Mouse (Mus musculus): ENCODE measurements around the gene Stk11. TPM values are rescaled to one million over a fixed set of nuclear protein-coding genes. Genes with fewer than 3 reads are reported as not detected.

Stk11 gene
- polyA plus RNA-seq, 1 experiment from 2014 or later: 16.6 TPM

DNA sequence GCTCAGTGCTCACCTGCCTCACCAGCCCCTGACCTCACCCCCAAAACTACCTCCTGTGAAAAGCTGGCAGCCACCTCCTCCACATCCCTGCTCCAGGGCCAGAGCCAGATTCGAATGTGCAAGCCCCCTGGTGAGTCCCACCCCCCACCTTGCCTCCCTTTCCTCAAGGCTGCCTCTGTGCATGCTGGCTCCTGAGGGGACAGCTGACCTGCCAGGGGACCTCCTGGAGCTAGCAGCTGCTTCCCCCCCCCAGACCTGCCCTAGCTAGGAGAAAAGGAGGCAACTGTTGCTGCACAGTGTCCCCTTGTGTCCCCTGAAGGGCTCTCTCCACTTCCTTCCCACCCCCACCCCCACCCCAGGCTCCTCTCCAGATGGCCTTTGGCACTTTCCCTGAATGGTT lies 39.7 kb downstream of the Stk11 start:
- H3K4me2 ChIP-seq: no peak overlapping the region
- WGBS: 36% methylated on average over 1 of the region's 1 CpGs
- no peaks in the 10 kb centered on the region for H3K27me3 ChIP-seq
- H3K27ac ChIP-seq: peak overlapping the region; percentile 77
- ATAC-seq (ENCODE audit: insufficient number of reproducible peaks, low FRiP score, low TSS enrichment, low read depth): no peak
- H3K4me1 ChIP-seq: peaks cover 86% of the 10 kb centered on the region
- H3K9ac ChIP-seq: no peak overlapping the region
- peaks cover 58% of the 10 kb centered on the region for H3K36me3 ChIP-seq
- no peak overlapping the region for H3K4me3 ChIP-seq
- no peaks in the 10 kb centered on the region for H3K9me3 ChIP-seq

DNA sequence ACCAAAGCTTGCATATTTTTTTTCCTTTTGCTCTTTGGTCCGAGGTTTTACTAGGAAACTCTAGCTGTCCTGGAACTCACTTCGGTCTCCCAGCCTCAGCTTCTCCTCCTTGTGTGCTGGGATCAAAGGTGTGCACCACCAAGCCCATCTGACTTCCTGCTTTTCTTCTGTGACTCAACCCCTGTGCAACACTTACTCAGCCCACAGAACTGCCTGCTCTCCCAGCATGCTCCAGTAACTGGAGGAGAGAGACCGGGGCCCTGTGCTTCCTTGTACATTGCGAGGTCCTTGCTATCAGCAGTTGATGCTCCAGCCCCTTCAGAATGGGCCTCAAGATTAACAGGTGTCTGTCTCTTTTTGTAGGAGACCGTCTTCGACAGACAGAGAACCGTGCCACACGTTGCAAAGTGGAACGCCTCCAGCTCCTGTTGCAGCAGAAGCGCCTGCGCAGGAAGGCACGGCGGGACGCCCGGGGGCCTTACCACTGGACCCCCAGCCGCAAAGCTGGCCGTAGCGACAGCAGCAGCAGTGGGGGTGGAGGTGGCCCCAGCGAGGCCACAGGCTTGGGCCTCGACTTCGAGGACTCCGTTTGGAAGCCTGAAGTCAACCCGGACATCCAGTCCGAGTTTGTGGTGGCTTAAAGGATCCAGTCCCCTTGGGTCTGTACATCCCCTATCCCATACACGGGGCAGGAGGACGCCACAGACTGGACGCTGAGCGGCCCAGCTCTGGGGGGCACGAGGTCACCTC lies 40.6 kb downstream of the Stk11 start:
- H3K4me1 ChIP-seq: peaks cover 94% of the 10 kb centered on the region
- peaks cover 58% of the 10 kb centered on the region for H3K36me3 ChIP-seq
- 80% methylated on average over 29 of the region's 29 CpGs for WGBS
- H3K27ac ChIP-seq: peak overlapping the region; percentile 77
- H3K9ac ChIP-seq: no peak overlapping the region
- H3K9me3 ChIP-seq: no peaks in the 10 kb centered on the region
- no peak overlapping the region for H3K4me2 ChIP-seq
- no peak for ATAC-seq (ENCODE audit: insufficient number of reproducible peaks, low FRiP score, low TSS enrichment, low read depth)
- H3K27me3 ChIP-seq: no peaks in the 10 kb centered on the region
- H3K4me3 ChIP-seq: no peak overlapping the region

DNA sequence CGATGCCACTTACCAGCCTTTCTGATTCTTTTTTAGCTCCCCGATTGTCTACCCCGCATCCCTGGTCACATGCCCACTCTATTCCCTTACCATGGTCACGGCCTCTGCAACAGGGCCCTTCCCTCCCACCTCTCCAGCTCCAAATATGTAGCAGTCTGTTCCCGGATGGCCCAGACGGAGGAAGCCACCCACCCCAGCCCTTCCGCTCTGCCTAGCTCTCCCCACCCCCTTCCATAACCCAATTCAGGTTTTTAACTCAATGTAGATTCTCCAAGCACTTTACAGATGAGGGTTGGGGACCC lies 41.1 kb downstream of the Stk11 start:
- 59% methylated on average over 7 of the region's 7 CpGs for WGBS
- H3K36me3 ChIP-seq: peaks cover 53% of the 10 kb centered on the region
- H3K27me3 ChIP-seq: no peaks in the 10 kb centered on the region
- H3K4me3 ChIP-seq: no peak overlapping the region
- no peak overlapping the region for H3K9ac ChIP-seq
- peak overlapping the region; percentile 77 for H3K27ac ChIP-seq
- H3K4me1 ChIP-seq: peaks cover 94% of the 10 kb centered on the region
- no peaks in the 10 kb centered on the region for H3K9me3 ChIP-seq
- ATAC-seq (ENCODE audit: insufficient number of reproducible peaks, low FRiP score, low TSS enrichment, low read depth): no peak
- no peak overlapping the region for H3K4me2 ChIP-seq

DNA sequence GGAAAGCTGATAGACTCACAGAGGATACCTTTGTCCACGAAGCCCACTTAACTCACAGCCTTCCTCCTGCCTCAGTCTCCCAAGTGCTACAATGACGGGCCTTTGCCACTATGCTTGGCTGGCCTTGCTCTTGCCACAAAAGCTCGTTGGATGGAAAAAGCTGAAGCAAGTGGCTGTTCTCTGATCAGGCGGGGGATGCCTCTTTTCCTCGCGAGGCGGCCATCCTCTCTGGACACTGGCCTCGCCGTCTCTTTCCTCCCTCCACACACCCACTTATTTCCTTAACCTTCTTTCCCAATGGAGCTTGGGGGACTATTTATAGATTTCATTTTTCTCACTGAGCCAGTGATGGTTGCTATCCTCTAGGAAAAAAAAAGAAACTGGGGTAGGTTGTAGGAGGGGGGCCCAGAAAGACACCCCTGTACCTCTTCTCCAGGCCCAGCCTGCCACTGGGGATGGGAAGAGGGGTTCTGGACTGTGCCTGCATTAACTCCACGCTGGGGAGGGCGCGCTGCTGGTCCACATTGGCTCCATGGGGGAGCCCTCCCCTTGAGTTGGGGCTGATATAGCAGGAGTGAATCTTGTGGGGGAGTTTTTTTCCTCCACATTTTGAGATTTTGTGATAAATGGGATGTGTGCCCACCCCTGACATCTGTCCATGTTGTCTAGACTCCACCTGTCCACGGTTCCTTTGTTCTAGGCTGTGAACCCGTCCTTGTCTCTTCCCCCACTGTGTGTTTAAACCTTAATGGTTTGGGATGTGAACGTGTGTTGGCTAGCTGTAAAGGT lies 41.7 kb downstream of the Stk11 start:
- Histone ChIP-seq H3K9ac (no peak overlapping the region), H3K27me3 (no peaks in the 10 kb centered on the region), H3K9me3 (no peaks in the 10 kb centered on the region), H3K27ac (peak overlapping the region; percentile 77), H3K4me2 (no peak overlapping the region), H3K36me3 (peaks cover 52% of the 10 kb centered on the region), H3K4me1 (peaks cover 94% of the 10 kb centered on the region), H3K4me3 (no peak overlapping the region)
- no peak for ATAC-seq (ENCODE audit: insufficient number of reproducible peaks, low FRiP score, low TSS enrichment, low read depth)
- 61% methylated on average over 15 of the region's 15 CpGs for WGBS

DNA sequence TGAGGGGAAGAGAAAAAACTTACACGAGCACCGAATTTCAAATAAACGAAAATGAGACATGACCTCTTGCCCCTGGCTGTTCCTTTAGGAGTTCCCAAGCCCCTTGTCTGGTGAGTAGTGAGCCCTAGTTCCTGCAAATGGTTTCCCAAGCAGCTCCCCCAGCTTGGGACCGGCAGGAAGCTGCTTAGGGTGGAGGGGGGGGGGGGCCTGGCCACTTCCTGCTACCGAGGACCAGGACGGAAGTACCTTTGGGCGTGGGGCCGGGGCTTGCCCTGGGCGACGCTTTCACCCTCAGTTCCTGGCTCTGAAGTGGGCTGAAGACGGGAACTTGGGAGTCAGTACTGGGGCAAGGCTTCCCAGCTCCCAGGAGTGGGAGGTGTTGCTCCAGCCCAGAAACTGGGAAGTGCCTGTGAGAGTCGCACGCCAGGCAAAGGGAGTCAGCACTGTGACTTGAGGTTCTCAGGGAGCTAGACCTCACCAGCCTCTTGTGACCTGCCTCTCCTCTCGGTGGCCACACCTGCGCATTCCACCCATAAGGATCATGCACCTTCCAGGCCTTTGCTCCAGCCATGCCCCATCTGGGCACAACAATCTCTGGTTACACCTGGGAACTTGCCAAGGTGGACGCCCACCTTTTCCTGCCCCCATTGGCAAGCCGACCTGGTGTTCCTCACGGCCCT lies 42.8 kb downstream of the Stk11 start:
- WGBS: 6% methylated on average over 18 of the region's 18 CpGs
- no peak for ATAC-seq (ENCODE audit: insufficient number of reproducible peaks, low FRiP score, low TSS enrichment, low read depth)
- peaks cover 41% of the 10 kb centered on the region for H3K36me3 ChIP-seq
- 0 out of 2 replicates have a peak overlapping the region, but pooled peaks have one; percentile 7 for H3K4me3 ChIP-seq
- H3K27ac ChIP-seq: peak overlapping the region; percentile 92
- H3K9me3 ChIP-seq: no peaks in the 10 kb centered on the region
- no peaks in the 10 kb centered on the region for H3K27me3 ChIP-seq
- H3K4me2 ChIP-seq: peak overlapping the region; percentile 77
- peak overlapping the region; percentile 17; the same call in 1 of the 2 replicates for H3K9ac ChIP-seq
- peaks cover 94% of the 10 kb centered on the region for H3K4me1 ChIP-seq

DNA sequence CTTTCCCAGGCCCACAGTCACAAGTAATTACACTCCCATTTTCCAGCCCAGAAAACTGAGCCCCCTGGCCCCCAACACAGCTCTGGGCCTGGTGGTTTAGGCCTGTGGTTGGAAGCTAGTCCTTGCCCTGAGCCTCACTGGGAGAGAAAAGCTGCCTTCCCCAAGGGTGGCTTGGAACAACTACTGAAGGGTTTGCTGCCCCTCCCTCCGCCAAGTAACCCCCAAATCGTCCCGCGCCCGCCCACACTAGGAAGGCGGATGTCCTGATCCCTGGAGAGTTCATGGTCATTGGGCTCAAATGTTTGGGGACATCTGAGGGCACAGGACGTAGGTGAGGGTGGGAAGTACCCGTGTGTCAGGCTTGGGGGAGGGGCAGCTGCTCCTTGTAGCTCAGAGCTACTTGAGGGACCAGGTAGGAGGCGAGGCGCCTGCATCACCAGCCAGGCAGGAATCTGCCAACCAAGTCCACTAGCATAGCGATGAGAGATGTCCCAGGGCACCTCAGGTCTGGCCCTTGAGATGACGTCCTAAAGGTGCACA lies 43.5 kb downstream of the Stk11 start:
- H3K36me3 ChIP-seq: peaks cover 35% of the 10 kb centered on the region
- WGBS: 7% methylated on average over 12 of the region's 12 CpGs
- H3K27ac ChIP-seq: peak overlapping the region; percentile 92
- H3K4me1 ChIP-seq: peaks cover 93% of the 10 kb centered on the region
- peak overlapping the region; percentile 17; the same call in 1 of the 2 replicates for H3K9ac ChIP-seq
- peak overlapping the region; percentile 45 for H3K4me3 ChIP-seq
- H3K4me2 ChIP-seq: peak overlapping the region; percentile 77
- peak; percentile 0; the same call in 1 of the 2 replicates for ATAC-seq (ENCODE audit: insufficient number of reproducible peaks, low FRiP score, low TSS enrichment, low read depth)
- no peaks in the 10 kb centered on the region for H3K27me3 ChIP-seq
- no peaks in the 10 kb centered on the region for H3K9me3 ChIP-seq

DNA sequence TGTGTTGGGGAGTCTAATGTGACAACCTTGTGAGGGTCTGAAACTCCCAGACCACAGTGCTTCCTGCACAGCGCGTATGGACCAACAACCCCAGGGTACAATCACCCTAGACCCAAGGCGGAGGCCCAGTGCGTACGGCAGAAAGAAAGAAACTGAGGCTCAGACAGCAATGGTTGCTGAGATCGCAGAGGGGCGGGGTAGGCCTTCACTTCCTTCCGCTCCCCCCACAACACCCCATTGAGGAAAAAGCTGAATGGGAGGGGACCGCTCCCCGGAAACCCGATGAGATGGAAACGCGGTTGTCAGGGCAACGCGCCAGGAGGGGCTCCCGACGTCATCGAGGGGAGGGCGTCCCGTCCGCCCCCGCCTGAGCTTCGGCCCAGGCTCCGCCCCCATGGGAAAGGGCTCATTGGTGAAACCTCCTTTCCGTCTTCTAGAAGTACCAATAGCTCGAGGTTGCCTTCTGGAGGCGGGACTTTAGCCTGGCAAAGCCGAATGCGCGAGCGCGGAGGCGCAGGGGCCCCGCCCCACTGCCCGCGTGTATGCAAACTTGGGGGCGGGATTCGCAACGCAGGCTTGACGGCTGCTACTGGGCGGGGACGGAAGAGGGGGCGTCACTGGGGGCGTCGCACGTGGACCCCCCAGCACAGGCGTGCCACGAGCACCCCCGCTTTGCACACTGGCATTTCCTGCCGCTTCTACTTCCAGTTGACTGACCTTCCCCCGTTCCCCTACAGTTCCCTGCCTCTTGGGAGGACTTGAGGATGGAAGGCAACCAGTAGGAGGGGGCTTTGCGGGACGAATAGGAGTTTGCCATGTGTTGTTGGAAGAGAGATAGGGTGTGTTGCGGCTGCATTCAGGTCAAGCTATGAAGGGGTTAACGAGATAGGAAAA lies 44.2 kb downstream of the Stk11 start:
- under 1% methylated on average over 55 of the region's 55 CpGs for WGBS
- Histone ChIP-seq H3K9ac (0 out of 2 replicates have a peak overlapping the region, but pooled peaks have one; percentile 17), H3K4me1 (peaks cover 93% of the 10 kb centered on the region), H3K4me2 (peak overlapping the region; percentile 77), H3K27me3 (no peaks in the 10 kb centered on the region), H3K4me3 (peak overlapping the region; percentile 45), H3K27ac (peak overlapping the region; percentile 92), H3K36me3 (peaks cover 28% of the 10 kb centered on the region), H3K9me3 (no peaks in the 10 kb centered on the region)
- ATAC-seq (ENCODE audit: insufficient number of reproducible peaks, low FRiP score, low TSS enrichment, low read depth): peak; percentile 78

DNA sequence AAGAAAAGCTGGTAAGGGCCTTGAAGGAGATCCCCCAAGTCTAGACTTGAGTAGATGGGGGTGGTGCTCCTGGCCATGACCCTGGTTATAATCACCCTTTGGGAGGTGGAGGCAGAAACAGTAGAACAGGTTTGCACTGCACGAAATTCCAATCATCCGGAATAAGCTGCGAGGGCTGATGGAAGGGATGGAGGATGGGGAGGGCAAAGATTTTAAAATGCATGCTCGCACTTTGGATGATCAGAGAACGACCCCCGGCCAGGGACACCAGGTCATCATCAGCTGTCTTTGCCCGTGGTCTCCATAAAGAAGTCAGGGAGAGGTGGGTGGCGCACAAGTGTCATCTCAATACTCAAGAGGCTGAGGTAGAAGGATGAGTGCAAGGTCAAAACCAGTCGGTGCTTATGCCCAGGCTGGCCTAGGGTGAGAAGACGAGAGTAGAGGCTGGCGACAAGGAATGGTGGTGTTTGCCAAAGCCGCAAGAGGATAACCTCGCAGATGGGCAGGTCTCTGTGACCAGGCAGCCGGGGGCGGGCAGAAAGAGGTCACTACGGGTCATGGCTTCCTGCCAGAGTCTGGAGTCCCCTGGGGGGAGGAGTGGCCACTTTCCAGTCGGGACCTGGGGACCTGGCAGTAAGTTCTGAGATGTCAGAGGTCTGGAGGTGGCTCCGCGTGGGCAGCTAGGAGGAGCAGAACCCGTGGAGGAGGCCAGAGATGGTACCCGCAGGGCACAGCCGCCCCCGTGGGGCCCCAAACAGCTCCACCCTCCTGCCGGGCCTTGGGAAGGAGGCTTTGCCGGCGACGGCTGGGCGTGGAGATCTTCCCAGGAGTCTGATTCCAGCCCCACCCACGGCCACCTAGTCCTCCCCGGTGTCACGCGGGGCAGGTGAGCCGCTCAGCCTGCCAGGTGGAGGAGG lies 45.1 kb downstream of the Stk11 start:
- WGBS: 2% methylated on average over 33 of the region's 33 CpGs
- Histone ChIP-seq H3K9ac (peak overlapping the region; percentile 7; the same call in 1 of the 2 replicates), H3K4me3 (peak overlapping the region; percentile 45), H3K4me2 (peak overlapping the region; percentile 77), H3K4me1 (peaks cover 92% of the 10 kb centered on the region), H3K9me3 (no peaks in the 10 kb centered on the region), H3K27me3 (no peaks in the 10 kb centered on the region), H3K36me3 (peaks cover 19% of the 10 kb centered on the region), H3K27ac (peak overlapping the region; percentile 92)
- no peak for ATAC-seq (ENCODE audit: insufficient number of reproducible peaks, low FRiP score, low TSS enrichment, low read depth)

DNA sequence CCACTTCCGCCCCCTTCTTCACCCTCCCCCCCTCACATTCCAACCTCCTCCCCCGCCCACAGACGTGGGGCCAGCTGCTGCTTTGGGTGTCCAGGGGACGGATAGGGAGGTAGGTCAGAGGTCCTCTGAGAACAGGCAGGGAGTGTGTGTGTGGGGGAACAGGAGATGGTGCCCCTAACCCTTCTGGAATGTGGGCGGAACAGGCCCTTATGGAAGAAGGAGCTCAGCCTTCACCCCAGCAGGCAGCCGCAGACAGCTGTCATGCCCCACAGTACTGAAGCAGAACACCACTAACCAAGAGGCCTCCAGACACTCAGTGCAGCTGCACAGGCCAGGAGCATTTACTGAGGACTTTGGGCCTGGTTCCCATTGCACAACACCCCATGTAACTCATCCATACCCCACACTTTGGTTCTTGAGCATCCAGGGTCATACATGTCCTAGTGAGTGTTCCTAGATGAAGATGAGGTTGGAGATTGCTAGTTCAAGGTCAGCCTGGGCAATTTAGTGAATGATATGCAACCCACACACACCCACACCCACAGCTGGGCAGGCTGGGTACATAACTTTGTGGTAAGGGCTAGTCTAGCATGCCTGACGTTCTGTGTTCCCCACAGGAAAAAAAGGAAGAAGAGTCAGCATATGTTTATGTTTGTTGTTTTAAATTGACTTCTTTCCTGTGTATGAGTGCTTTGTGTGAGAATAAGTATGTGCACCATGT lies 46.1 kb downstream of the Stk11 start:
- 10% methylated on average over 7 of the region's 7 CpGs for WGBS
- no peak for ATAC-seq (ENCODE audit: insufficient number of reproducible peaks, low FRiP score, low TSS enrichment, low read depth)
- H3K36me3 ChIP-seq: peaks cover 9% of the 10 kb centered on the region
- H3K4me1 ChIP-seq: peaks cover 91% of the 10 kb centered on the region
- H3K4me3 ChIP-seq: peak overlapping the region; percentile 45
- no peak overlapping the region for H3K9ac ChIP-seq
- H3K27me3 ChIP-seq: no peaks in the 10 kb centered on the region
- peak overlapping the region; percentile 92 for H3K27ac ChIP-seq
- no peaks in the 10 kb centered on the region for H3K9me3 ChIP-seq
- peak overlapping the region; percentile 77 for H3K4me2 ChIP-seq

DNA sequence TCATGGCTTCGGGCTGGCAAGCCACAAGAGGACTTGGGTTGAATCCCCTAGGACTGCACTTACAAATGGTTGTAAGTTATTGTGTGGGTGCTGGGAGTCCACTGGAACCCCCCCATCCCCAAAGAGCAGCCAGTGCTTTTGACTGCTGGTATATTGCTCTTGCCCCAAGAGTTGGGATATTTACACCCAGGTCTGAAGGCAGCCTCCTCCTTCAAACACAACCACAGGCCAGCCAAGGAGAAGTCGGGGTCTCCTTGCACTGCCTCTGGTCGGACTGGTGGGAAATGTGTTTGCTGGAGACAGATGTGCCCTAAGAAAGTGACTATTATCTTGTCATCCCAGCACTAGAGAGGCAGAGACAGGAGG lies 46.6 kb downstream of the Stk11 start:
- Histone ChIP-seq H3K4me2 (no peak overlapping the region), H3K9ac (no peak overlapping the region), H3K9me3 (no peaks in the 10 kb centered on the region), H3K4me3 (no peak overlapping the region), H3K27me3 (no peaks in the 10 kb centered on the region), H3K4me1 (peaks cover 91% of the 10 kb centered on the region), H3K27ac (peak overlapping the region; percentile 92), H3K36me3 (peaks cover 3% of the 10 kb centered on the region)
- 78% methylated on average over 3 of the region's 3 CpGs for WGBS
- ATAC-seq (ENCODE audit: insufficient number of reproducible peaks, low FRiP score, low TSS enrichment, low read depth): no peak
